Mouse (Mus musculus) testis, postnatal 10 days (tissue): ENCODE results near the gene Zzz3.

Source experiments
- DNase-seq: peaks from one replicate; pipeline ENCODE4 v3.0.0; 2021; ENCODE audit warnings: low spot score

Zzz3 gene

GRCm38 (mm10) chr3:152497084-152497483 is 101.8 kb downstream of the Zzz3 start:
- no peak for DNase-seq

GRCm38 (mm10) chr3:152497842-152498241 is 102.6 kb downstream of the Zzz3 start:
- DNase-seq = no peak

GRCm38 (mm10) chr3:152498968-152499696 is 103.9 kb downstream of the Zzz3 start:
- DNase-seq = no peak

GRCm38 (mm10) chr3:152507900-152508299 is 112.6 kb downstream of the Zzz3 start:
- no peak for DNase-seq

GRCm38 (mm10) chr3:152508419-152508993 is 113.2 kb downstream of the Zzz3 start:
- DNase-seq = no peak

GRCm38 (mm10) chr3:152509268-152509667 is 114.0 kb downstream of the Zzz3 start:
- DNase-seq = no peak
